Mouse (Mus musculus): ENCODE measurements at regions not wholly inside any gene's neighbourhood (a gene's known extent, or its start where the extent isn't known, plus 50 kb on each side); places are given as distances from the start of the nearest gene placed in this dataset.

DNA sequence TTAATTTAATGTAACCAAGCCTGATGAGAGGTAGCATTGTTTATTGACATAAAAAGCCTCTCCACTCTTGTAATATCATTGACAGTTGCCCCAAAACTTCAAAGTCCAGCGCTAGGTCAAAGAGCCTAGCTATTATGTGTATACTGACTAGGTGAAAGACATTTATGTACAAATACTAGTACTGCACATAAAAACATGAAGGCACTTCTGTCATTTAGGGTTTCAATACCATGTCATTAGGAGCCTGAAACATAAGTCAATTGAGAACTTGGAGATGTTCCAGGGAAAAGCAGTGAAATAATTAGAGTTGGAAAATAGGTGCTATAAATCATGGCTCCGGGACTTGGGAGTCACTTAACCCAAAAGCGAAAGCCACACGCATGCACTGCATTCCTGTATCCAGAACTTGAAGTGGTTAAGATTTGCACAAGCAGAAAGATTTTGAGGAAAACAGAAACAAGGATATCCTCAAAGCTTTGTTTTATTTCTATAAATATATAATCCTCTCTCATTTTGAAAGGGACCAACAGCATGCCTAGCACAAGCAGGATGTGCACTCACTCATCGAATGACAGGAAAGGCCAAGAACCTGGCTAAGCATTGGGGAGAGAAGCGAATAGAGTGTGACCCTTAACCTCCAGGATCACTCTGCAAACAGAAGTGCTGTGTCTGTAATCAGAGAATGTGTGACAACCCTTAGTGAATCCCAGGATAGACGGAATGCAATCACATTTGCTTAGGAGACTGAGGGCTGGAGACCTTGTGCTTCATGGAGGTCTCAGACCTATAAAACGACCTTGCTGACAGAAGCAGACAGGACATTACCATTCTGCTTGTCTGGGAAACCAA is 176.3 kb upstream of the Crim1 start:
- no peaks in the 10 kb centered on the region for H3K4me1 ChIP-seq (ENCODE audit: insufficient read depth)
- no peaks in the 10 kb centered on the region for H3K36me3 ChIP-seq (ENCODE audit: insufficient read depth)
- no peak overlapping the region for H3K27ac ChIP-seq (ENCODE audit: low read depth, low read length)
- H3K4me2 ChIP-seq (ENCODE audit: low read depth) = no peak overlapping the region
- no peaks in the 10 kb centered on the region for H3K27me3 ChIP-seq (ENCODE audit: insufficient read depth, low read length)
- ATAC-seq (no peak), DNase-seq (no peak)
- no peaks in the 10 kb centered on the region for H3K9me3 ChIP-seq (ENCODE audit: low read length)
- no peak overlapping the region for H3K4me3 ChIP-seq (ENCODE audit: low read depth, low read length)
- 65% methylated on average over 8 of the region's 8 CpGs for WGBS
- no peak for TF ChIP-seq CTCF (IDR thresholded peaks at IDR 0.05; ENCODE audit: low read depth)
- no peak overlapping the region for H3K9ac ChIP-seq

DNA sequence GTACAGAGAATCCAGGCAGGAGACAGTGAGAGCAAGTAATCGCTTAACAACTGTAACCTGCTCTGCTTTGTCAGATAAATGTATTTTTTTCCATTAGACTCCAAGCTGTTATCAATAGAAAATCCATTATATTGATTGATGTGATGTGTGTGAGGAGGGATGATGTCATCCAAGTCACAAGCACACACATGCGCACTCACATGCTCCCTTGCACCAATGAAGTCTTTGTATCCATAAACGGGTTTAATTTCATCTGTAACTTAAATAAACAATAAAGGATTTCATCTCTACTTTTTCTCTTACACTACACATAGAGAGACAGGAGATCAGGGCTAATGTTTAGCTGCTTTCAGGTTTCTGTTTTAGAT is 175.7 kb upstream of the Crim1 start:
- Histone ChIP-seq H3K9ac (no peak overlapping the region), H3K4me1 (ENCODE audit: insufficient read depth) (no peaks in the 10 kb centered on the region), H3K27ac (ENCODE audit: low read depth, low read length) (no peak overlapping the region), H3K9me3 (ENCODE audit: low read length) (no peaks in the 10 kb centered on the region), H3K36me3 (ENCODE audit: insufficient read depth) (no peaks in the 10 kb centered on the region), H3K4me2 (ENCODE audit: low read depth) (no peak overlapping the region), H3K27me3 (ENCODE audit: insufficient read depth, low read length) (no peaks in the 10 kb centered on the region), H3K4me3 (ENCODE audit: low read depth, low read length) (no peak overlapping the region)
- WGBS = 80% methylated on average over 3 of the region's 3 CpGs
- no peak for TF ChIP-seq CTCF (IDR thresholded peaks at IDR 0.05; ENCODE audit: low read depth)
- ATAC-seq = no peak
- DNase-seq = no peak

DNA sequence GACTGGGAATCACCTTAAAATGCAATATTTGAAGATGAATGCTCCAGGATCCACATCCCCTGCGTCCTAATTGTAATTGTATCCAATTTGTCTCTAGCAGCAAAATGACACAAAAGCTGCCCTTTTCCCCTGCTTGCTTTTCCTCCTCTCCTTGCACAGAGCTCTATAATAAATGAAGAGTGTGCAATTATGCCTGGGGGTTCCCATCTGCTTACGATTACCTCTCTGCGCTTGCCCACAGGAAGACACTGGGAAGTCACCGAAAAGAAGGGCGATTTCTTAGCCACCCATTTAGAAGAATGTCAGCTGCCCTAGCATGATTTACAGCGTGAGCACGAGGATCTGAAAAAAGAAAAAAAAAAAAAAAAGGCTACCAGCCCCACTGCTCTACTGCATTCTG is 174.8 kb upstream of the Crim1 start:
- Histone ChIP-seq H3K27ac (ENCODE audit: low read depth, low read length) (no peak overlapping the region), H3K4me1 (ENCODE audit: insufficient read depth) (no peaks in the 10 kb centered on the region), H3K9ac (no peak overlapping the region), H3K36me3 (ENCODE audit: insufficient read depth) (no peaks in the 10 kb centered on the region), H3K4me2 (ENCODE audit: low read depth) (no peak overlapping the region), H3K4me3 (ENCODE audit: low read depth, low read length) (no peak overlapping the region), H3K9me3 (ENCODE audit: low read length) (no peaks in the 10 kb centered on the region), H3K27me3 (ENCODE audit: insufficient read depth, low read length) (no peaks in the 10 kb centered on the region)
- 66% methylated on average over 7 of the region's 7 CpGs for WGBS
- ATAC-seq (no peak), DNase-seq (no peak)
- TF ChIP-seq CTCF (IDR thresholded peaks at IDR 0.05; ENCODE audit: low read depth) = no peak

- Histone ChIP-seq H3K36me3 (ENCODE audit: insufficient read depth) (no peaks in the 10 kb centered on the region), H3K4me3 (ENCODE audit: low read depth, low read length) (no peak overlapping the region), H3K27me3 (ENCODE audit: insufficient read depth, low read length) (no peaks in the 10 kb centered on the region), H3K9ac (no peak overlapping the region), H3K4me2 (ENCODE audit: low read depth) (no peak overlapping the region), H3K27ac (ENCODE audit: low read depth, low read length) (no peak overlapping the region), H3K9me3 (ENCODE audit: low read length) (no peaks in the 10 kb centered on the region), H3K4me1 (ENCODE audit: insufficient read depth) (no peaks in the 10 kb centered on the region)
- ATAC-seq = no peak
- 83% methylated on average over 3 of the region's 3 CpGs for WGBS
- no peak for DNase-seq
- no peak for TF ChIP-seq CTCF (IDR thresholded peaks at IDR 0.05; ENCODE audit: low read depth)
Measured at GRCm38 (mm10) chr17:78035648-78036047, 164.4 kb upstream of the Crim1 start.

DNA sequence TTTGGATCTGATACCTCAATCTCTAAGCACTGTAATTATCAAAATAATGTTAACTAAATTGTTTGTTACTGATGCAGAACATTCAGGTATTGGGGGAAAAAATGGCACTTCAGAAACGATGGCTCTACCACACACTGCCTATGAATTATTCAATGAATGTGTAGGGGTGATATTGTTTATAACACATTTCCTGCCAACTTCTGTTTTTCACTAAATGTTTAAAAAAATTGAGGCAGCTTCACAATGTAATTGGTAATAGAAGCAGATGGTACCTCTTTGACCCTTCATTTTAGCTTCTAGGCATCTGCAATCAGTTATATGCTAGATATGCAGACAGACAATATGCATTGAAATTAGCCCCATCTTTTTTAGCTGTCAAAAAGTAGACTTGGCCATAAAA is 159.7 kb upstream of the Crim1 start:
- no peak overlapping the region for H3K9ac ChIP-seq
- no peak overlapping the region for H3K4me2 ChIP-seq (ENCODE audit: low read depth)
- WGBS = 57% methylated on average over 1 of the region's 1 CpGs
- no peaks in the 10 kb centered on the region for H3K27me3 ChIP-seq (ENCODE audit: insufficient read depth, low read length)
- H3K36me3 ChIP-seq (ENCODE audit: insufficient read depth) = no peaks in the 10 kb centered on the region
- no peaks in the 10 kb centered on the region for H3K4me1 ChIP-seq (ENCODE audit: insufficient read depth)
- DNase-seq (no peak), ATAC-seq (no peak)
- H3K27ac ChIP-seq (ENCODE audit: low read depth, low read length) = no peak overlapping the region
- no peak overlapping the region for H3K4me3 ChIP-seq (ENCODE audit: low read depth, low read length)
- TF ChIP-seq CTCF (IDR thresholded peaks at IDR 0.05; ENCODE audit: low read depth) = no peak
- H3K9me3 ChIP-seq (ENCODE audit: low read length) = no peaks in the 10 kb centered on the region

GRCm38 (mm10) chr17:78041204-78041603 is 158.8 kb upstream of the Crim1 start:
- no peak for TF ChIP-seq CTCF (IDR thresholded peaks at IDR 0.05; ENCODE audit: low read depth)
- no peak overlapping the region for H3K4me3 ChIP-seq (ENCODE audit: low read depth, low read length)
- no peak overlapping the region for H3K27ac ChIP-seq (ENCODE audit: low read depth, low read length)
- H3K27me3 ChIP-seq (ENCODE audit: insufficient read depth, low read length) = no peaks in the 10 kb centered on the region
- ATAC-seq = no peak
- H3K4me2 ChIP-seq (ENCODE audit: low read depth) = no peak overlapping the region
- H3K9me3 ChIP-seq (ENCODE audit: low read length) = no peaks in the 10 kb centered on the region
- 79% methylated on average over 4 of the region's 4 CpGs for WGBS
- no peak overlapping the region for H3K9ac ChIP-seq
- H3K36me3 ChIP-seq (ENCODE audit: insufficient read depth) = no peaks in the 10 kb centered on the region
- no peak for DNase-seq
- H3K4me1 ChIP-seq (ENCODE audit: insufficient read depth) = no peaks in the 10 kb centered on the region

DNA sequence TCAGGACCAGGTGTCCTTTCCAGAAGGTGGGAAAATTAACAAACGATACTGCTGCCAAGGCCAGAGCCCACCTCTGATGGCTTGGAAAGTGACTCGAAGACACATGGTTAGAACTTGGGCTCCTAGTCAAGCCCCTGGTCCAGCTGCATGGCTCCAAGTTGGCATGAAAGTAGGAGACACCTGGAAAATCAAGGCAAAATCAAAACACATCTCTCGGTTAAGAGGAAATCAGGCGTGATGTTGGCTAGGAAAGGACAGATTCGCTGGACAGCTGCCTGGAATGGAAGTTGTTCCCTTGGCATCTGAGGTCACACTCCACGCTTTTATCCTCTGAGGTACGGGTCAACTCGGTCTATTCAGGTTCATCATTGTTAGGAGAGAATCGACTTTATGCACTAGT is 150.3 kb upstream of the Crim1 start:
- 79% methylated on average over 9 of the region's 9 CpGs for WGBS
- H3K4me2 ChIP-seq (ENCODE audit: low read depth) = no peak overlapping the region
- no peak for TF ChIP-seq CTCF (IDR thresholded peaks at IDR 0.05; ENCODE audit: low read depth)
- H3K27me3 ChIP-seq (ENCODE audit: insufficient read depth, low read length) = no peaks in the 10 kb centered on the region
- no peak overlapping the region for H3K27ac ChIP-seq (ENCODE audit: low read depth, low read length)
- H3K36me3 ChIP-seq (ENCODE audit: insufficient read depth) = no peaks in the 10 kb centered on the region
- no peaks in the 10 kb centered on the region for H3K4me1 ChIP-seq (ENCODE audit: insufficient read depth)
- no peak overlapping the region for H3K4me3 ChIP-seq (ENCODE audit: low read depth, low read length)
- no peak for ATAC-seq
- H3K9ac ChIP-seq = no peak overlapping the region
- no peak for DNase-seq
- H3K9me3 ChIP-seq (ENCODE audit: low read length) = no peaks in the 10 kb centered on the region

Data from forebrain, postnatal 0 days (tissue).